Mouse (Mus musculus) bone marrow macrophage, adult 2 months (primary cell): ENCODE measurements around the gene Olfr339.

ENCODE experiments used
- CTCF ChIP-seq: IDR thresholded peaks from 2 replicates; pipeline ENCODE4 v1.5.1; 2012; ENCODE audit warnings: low read depth, mild to moderate bottlenecking, low read length, moderate library complexity
- POLR2A ChIP-seq: IDR thresholded peaks from 2 replicates; pipeline ENCODE4 v1.6.1; 2012; ENCODE audit warnings: mild to moderate bottlenecking, low read depth, low read length, borderline replicate concordance

- TF ChIP-seq POLR2A (no peak), CTCF (no peak)
Observed at GRCm38 (mm10) chr2:36373219-36373618, 45.5 kb upstream of the Olfr339 start, which contains the start of gene Olfr338.
